Comparison of ENCODE assay signal across 13 mouse cellular contexts in genomic region chr11:103174411-103174832, GRCm38 (mm10). TPM values are rescaled to one million over a fixed set of nuclear protein-coding genes. Genes with fewer than 3 reads are reported as not detected.
DNase-seq lines count a peak whose midpoint lies in the region; ATAC-seq and TF ChIP-seq lines count a peak whose summit lies in the region.
"Had no signal": no experiment of that assay in that cellular context is flagged by ENCODE, and none has a peak within 500 bp of the region (broad histone marks: within the 10 kb centered on the region; RNA-seq: fewer than 3 reads in every experiment).

No protein-coding gene starts in this region.

- no peak for TF ChIP-seq RAD21 in CH12.LX (IDR thresholded peaks at IDR 0.05; ENCODE audit: low read depth, low read length)

- no peak for TF ChIP-seq EP300 in CH12.LX (IDR thresholded peaks at IDR 0.05; ENCODE audit: low read length)

- peak overlapping the region; percentile 58 for H3K9ac ChIP-seq in CH12.LX (ENCODE audit: insufficient read depth, low read depth)
- H3K9ac ChIP-seq in liver, embryonic 15.5 days: no peak overlapping the region
- H3K9ac ChIP-seq in midbrain, postnatal 0 days (replicated peaks; ENCODE audit: low read length, poor library complexity, severe bottlenecking): no peak overlapping the region
- no peak overlapping the region for H3K9ac ChIP-seq in forebrain, postnatal 0 days
- H3K9ac ChIP-seq: hindbrain, embryonic 14.5 days; neural tube, embryonic 12.5 days had no signal

- H3K27me3 ChIP-seq in CH12.LX (replicated peaks): no peaks in the 10 kb centered on the region
- peaks cover 40% of the 10 kb centered on the region for H3K27me3 ChIP-seq in liver, embryonic 15.5 days
- H3K27me3 ChIP-seq in midbrain, postnatal 0 days (ENCODE audit: insufficient read depth, low read length): no peaks in the 10 kb centered on the region
- H3K27me3 ChIP-seq in forebrain, postnatal 0 days (ENCODE audit: insufficient read depth, low read length): no peaks in the 10 kb centered on the region

- peaks cover 38 to 89% of the 10 kb centered on the region in 2 experiments for H3K4me1 ChIP-seq in CH12.LX (ENCODE audit: control insufficient read depth in 1 of 2, insufficient read depth in 2 of 2)
- peaks cover 45% of the 10 kb centered on the region for H3K4me1 ChIP-seq in liver, embryonic 15.5 days (replicated peaks)
- H3K4me1 ChIP-seq in midbrain, postnatal 0 days (ENCODE audit: insufficient read depth, low read length): peaks cover 25% of the 10 kb centered on the region
- 0 out of 2 replicates have a peak, but pooled peaks cover 5% of the 10 kb centered on the region for H3K4me1 ChIP-seq in forebrain, postnatal 0 days (ENCODE audit: insufficient read depth)

- 13% methylated on average over 5 of the region's 5 CpGs for WGBS in liver, embryonic 15.5 days (ENCODE audit: insufficient replicate concordance)
- 74% methylated on average over 5 of the region's 5 CpGs for whole genome bisulfite sequencing in midbrain, postnatal 0 days
- 82% methylated on average over 5 of the region's 5 CpGs for WGBS in forebrain, postnatal 0 days

- H3K9me3 ChIP-seq in CH12.LX (replicated peaks; ENCODE audit: low read length): no peaks in the 10 kb centered on the region
- no peaks in the 10 kb centered on the region for H3K9me3 ChIP-seq in liver, embryonic 15.5 days (replicated peaks)
- no peaks in the 10 kb centered on the region for H3K9me3 ChIP-seq in midbrain, postnatal 0 days (ENCODE audit: low read length)
- H3K9me3 ChIP-seq in forebrain, postnatal 0 days (ENCODE audit: low read length): no peaks in the 10 kb centered on the region
- H3K9me3 ChIP-seq: neural tube, embryonic 12.5 days had no signal

- ATAC-seq in liver, embryonic 15.5 days (ENCODE audit: insufficient read depth): no peak
- ATAC-seq in midbrain, postnatal 0 days (ENCODE audit: low FRiP score): no peak
- no peak for ATAC-seq in forebrain, postnatal 0 days

- no peak for TF ChIP-seq POLR2A in CH12.LX (IDR thresholded peaks at IDR 0.05; ENCODE audit: low read depth, low read length)

- peaks cover 64% of the 10 kb centered on the region for H3K79me2 ChIP-seq in CH12.LX (replicated peaks; ENCODE audit: control insufficient read depth, extremely low read depth, insufficient read depth, poor library complexity, severe bottlenecking)

- peak overlapping the region; percentile 21 to 69 (median 23) for H3K4me3 ChIP-seq in CH12.LX (replicated peaks in 1 of 3; ENCODE audit: low read depth in 2 of 3, low read length in 2 of 3, poor library complexity in 1 of 3)
- no peak overlapping the region for H3K4me3 ChIP-seq in liver, embryonic 15.5 days (replicated peaks)
- H3K4me3 ChIP-seq in midbrain, postnatal 0 days (ENCODE audit: low read depth, low read length): no peak overlapping the region
- no peak overlapping the region for H3K4me3 ChIP-seq in forebrain, postnatal 0 days (ENCODE audit: low read depth, low read length)
- H3K4me3 ChIP-seq: neural tube, embryonic 12.5 days had no signal

- peak overlapping the region; percentile 99 for H3K27ac ChIP-seq in CH12.LX (ENCODE audit: insufficient read depth, low read depth)
- peak overlapping the region; percentile 64 for H3K27ac ChIP-seq in liver, embryonic 15.5 days (replicated peaks)
- H3K27ac ChIP-seq in midbrain, postnatal 0 days (ENCODE audit: low read depth, low read length): no peak overlapping the region
- H3K27ac ChIP-seq in forebrain, postnatal 0 days (ENCODE audit: low read depth, low read length): no peak overlapping the region
- H3K27ac ChIP-seq: hindbrain, embryonic 14.5 days; neural tube, embryonic 12.5 days had no signal

- dilution Hi-C loops in CH12.LX (cut with MboI; ENCODE audit: extremely low pct_ligation_motif_present, extremely low pct_unique_long_range_greater_than_20kb, low sequenced_read_pairs): no loop called here

- peak; percentile 83 for DNase-seq in kidney, adult 9 months
- DNase-seq in kidney, postnatal 4 days: no peak
- peak; percentile 33 for DNase-seq in CH12.LX (ENCODE audit: extremely low read depth)
- peak; percentile 25 for DNase-seq in adipocyte (ENCODE audit: low spot score)
- no peak for DNase-seq in midbrain, postnatal 0 days (ENCODE audit: low spot score)
- no peak for DNase-seq in forebrain, postnatal 0 days
- DNase-seq: cerebellum, adult 8-10 months had no signal

- peak overlapping the region; percentile 93 for H3K4me2 ChIP-seq in CH12.LX (ENCODE audit: insufficient read depth, low read depth, poor library complexity, severe bottlenecking)
- peak overlapping the region; percentile 69 for H3K4me2 ChIP-seq in liver, embryonic 15.5 days
- no peak overlapping the region for H3K4me2 ChIP-seq in midbrain, postnatal 0 days (ENCODE audit: low read depth, low read length, poor library complexity, severe bottlenecking)
- H3K4me2 ChIP-seq in forebrain, postnatal 0 days (ENCODE audit: low read depth): no peak overlapping the region
- H3K4me2 ChIP-seq: hindbrain, embryonic 14.5 days; neural tube, embryonic 12.5 days had no signal

- in situ Hi-C loops in CH12.LX (cut with MboI; ENCODE audit: low pct_ligation_motif_present, low pct_unique_long_range_greater_than_20kb, low sequenced_read_pairs): loop anchor here (5.0 to 25.0 kb wide), 3 partner anchors 98 to 388 kb away; no protein-coding TSS in a partner anchor

- no peak for TF ChIP-seq CTCF in CH12.LX (conservative IDR thresholded peaks at IDR 0.05 in 1 of 2, IDR thresholded peaks at IDR 0.05 in 1 of 2; ENCODE audit: low read depth in 2 of 2, low read length in 2 of 2)
- TF ChIP-seq CTCF in midbrain, postnatal 0 days (IDR thresholded peaks at IDR 0.05): no peak
- TF ChIP-seq CTCF in forebrain, postnatal 0 days (IDR thresholded peaks at IDR 0.05; ENCODE audit: low read depth): no peak

- peaks cover 3 to 9% of the 10 kb centered on the region in 2 experiments for H3K36me3 ChIP-seq in CH12.LX (replicated peaks in 1 of 2; ENCODE audit: control insufficient read depth in 1 of 2, insufficient read depth in 1 of 2, low read length in 1 of 2)
- no peaks in the 10 kb centered on the region for H3K36me3 ChIP-seq in liver, embryonic 15.5 days (replicated peaks)
- H3K36me3 ChIP-seq in midbrain, postnatal 0 days (ENCODE audit: insufficient read depth, low read length): no peaks in the 10 kb centered on the region
- H3K36me3 ChIP-seq in forebrain, postnatal 0 days (ENCODE audit: insufficient read depth): no peaks in the 10 kb centered on the region
- H3K36me3 ChIP-seq: neural tube, embryonic 12.5 days had no signal

TF ChIP-seq in CH12.LX, 34 proteins besides CTCF, POLR2A, EP300 and RAD21 (continues in another document):
- TF ChIP-seq MAX (IDR thresholded peaks at IDR 0.05; ENCODE audit: low read length) (peak; percentile 55), ZNF384 (IDR thresholded peaks at IDR 0.05; ENCODE audit: low read depth, low read length) (peak; percentile 76), JUND (conservative IDR thresholded peaks at IDR 0.05; ENCODE audit: low read depth, low read length) (no peak)

RNA-seq across cellular contexts. Expression of gene Fmnl1, which starts 3.5 kb away (rescaled TPM):
- 35.0 and 36.5 TPM in 2 replicates for total RNA-seq in CH12.LX (2012; rRNA removed)
- total RNA-seq in CH12.LX (2014; rRNA removed): 5.6 and 6.9 TPM in 2 replicates
- polyA plus RNA-seq in CH12.LX (2012; ENCODE audit: insufficient read length, low read depth): 104 and 118 TPM in 2 replicates
- 5.7 and 6.2 TPM in 2 replicates for polyA plus RNA-seq in liver, embryonic 15.5 days (2015; fragmentation: Nextera tagmentation; extraction: Ambion mirVana)
- 12.0 and 14.3 TPM in 2 replicates for total RNA-seq in midbrain, postnatal 0 days (2014; rRNA removed)
- 7.3 and 9.5 TPM in 2 replicates for polyA plus RNA-seq in midbrain, postnatal 0 days (2015; fragmentation: Nextera tagmentation; extraction: Ambion mirVana)
- 6.5 and 9.4 TPM in 2 replicates for total RNA-seq in forebrain, postnatal 0 days (2014; rRNA removed)
- polyA plus RNA-seq in forebrain, postnatal 0 days (2015; fragmentation: Nextera tagmentation; extraction: Ambion mirVana): 4.8 and 7.1 TPM in 2 replicates

RNA-seq across cellular contexts. Expression of gene 1700023F06Rik, which starts 33.9 kb away (rescaled TPM):
- total RNA-seq in CH12.LX (2012; rRNA removed) (not detected in 2 replicates), CH12.LX (2014; rRNA removed) (not detected in 2 replicates)
- not detected in 2 replicates for polyA plus RNA-seq in CH12.LX (2012; ENCODE audit: insufficient read length, low read depth)
- polyA plus RNA-seq in liver, embryonic 15.5 days (2015; fragmentation: Nextera tagmentation; extraction: Ambion mirVana): 0.08 TPM in 1 of 2 replicates, not detected in the other
- total RNA-seq in midbrain, postnatal 0 days (2014; rRNA removed): 0.61 TPM in 1 of 2 replicates, not detected in the other
- polyA plus RNA-seq in midbrain, postnatal 0 days (2015; fragmentation: Nextera tagmentation; extraction: Ambion mirVana): 4.3 and 4.9 TPM in 2 replicates
- 0.71 TPM in 1 of 2 replicates, not detected in the other for total RNA-seq in forebrain, postnatal 0 days (2014; rRNA removed)
- 3.0 and 3.1 TPM in 2 replicates for polyA plus RNA-seq in forebrain, postnatal 0 days (2015; fragmentation: Nextera tagmentation; extraction: Ambion mirVana)
- total RNA-seq: gastrocnemius, adult 8-10 months had no signal

RNA-seq across cellular contexts. Expression of gene Hexim2, which starts 42.2 kb away (rescaled TPM):
- total RNA-seq in CH12.LX (2012; rRNA removed) (31.4 and 33.3 TPM in 2 replicates), CH12.LX (2014; rRNA removed) (28.8 and 33.0 TPM in 2 replicates)
- 27.0 and 31.6 TPM in 2 replicates for polyA plus RNA-seq in CH12.LX (2012; ENCODE audit: insufficient read length, low read depth)
- 4.2 and 4.7 TPM in 2 replicates for polyA plus RNA-seq in liver, embryonic 15.5 days (2015; fragmentation: Nextera tagmentation; extraction: Ambion mirVana)
- 46.3 and 57.8 TPM in 2 replicates for total RNA-seq in midbrain, postnatal 0 days (2014; rRNA removed)
- polyA plus RNA-seq in midbrain, postnatal 0 days (2015; fragmentation: Nextera tagmentation; extraction: Ambion mirVana): 38.0 and 40.5 TPM in 2 replicates
- total RNA-seq in forebrain, postnatal 0 days (2014; rRNA removed): 30.8 and 47.0 TPM in 2 replicates
- polyA plus RNA-seq in forebrain, postnatal 0 days (2015; fragmentation: Nextera tagmentation; extraction: Ambion mirVana): 16.5 and 27.9 TPM in 2 replicates

RNA-seq across cellular contexts. Expression of gene Spata32, which starts 43.8 kb away (rescaled TPM):
- not detected in 2 replicates for total RNA-seq in CH12.LX (2012; rRNA removed)
- not detected in 2 replicates for total RNA-seq in CH12.LX (2014; rRNA removed)
- polyA plus RNA-seq in CH12.LX (2012; ENCODE audit: insufficient read length, low read depth): not detected in 2 replicates
- not detected in 2 replicates for polyA plus RNA-seq in liver, embryonic 15.5 days (2015; fragmentation: Nextera tagmentation; extraction: Ambion mirVana)
- 1.4 and 1.9 TPM in 2 replicates for total RNA-seq in midbrain, postnatal 0 days (2014; rRNA removed)
- polyA plus RNA-seq in midbrain, postnatal 0 days (2015; fragmentation: Nextera tagmentation; extraction: Ambion mirVana): 1.2 and 1.5 TPM in 2 replicates
- total RNA-seq in forebrain, postnatal 0 days (2014; rRNA removed): 0.57 and 0.62 TPM in 2 replicates
- 0.43 and 0.64 TPM in 2 replicates for polyA plus RNA-seq in forebrain, postnatal 0 days (2015; fragmentation: Nextera tagmentation; extraction: Ambion mirVana)
- total RNA-seq: gastrocnemius, adult 8-10 months had no signal
- polyA plus RNA-seq: embryonic facial prominence, embryonic 14.5 days; urinary bladder, adult 2 months had no signal

RNA-seq across cellular contexts. Expression of gene Hexim1, which starts 58.4 kb away (rescaled TPM):
- total RNA-seq in CH12.LX (2012; rRNA removed) (25.9 and 38.9 TPM in 2 replicates), CH12.LX (2014; rRNA removed) (16.4 and 20.2 TPM in 2 replicates)
- 50.4 and 51.8 TPM in 2 replicates for polyA plus RNA-seq in CH12.LX (2012; ENCODE audit: insufficient read length, low read depth)
- polyA plus RNA-seq in liver, embryonic 15.5 days (2015; fragmentation: Nextera tagmentation; extraction: Ambion mirVana): 1.8 and 1.9 TPM in 2 replicates
- total RNA-seq in midbrain, postnatal 0 days (2014; rRNA removed): 15.5 and 19.1 TPM in 2 replicates
- 3.2 and 4.5 TPM in 2 replicates for polyA plus RNA-seq in midbrain, postnatal 0 days (2015; fragmentation: Nextera tagmentation; extraction: Ambion mirVana)
- total RNA-seq in forebrain, postnatal 0 days (2014; rRNA removed): 19.0 and 20.5 TPM in 2 replicates
- polyA plus RNA-seq in forebrain, postnatal 0 days (2015; fragmentation: Nextera tagmentation; extraction: Ambion mirVana): 3.7 and 3.9 TPM in 2 replicates

Comparison
In these comparisons a context has a peak if more than half of its experiments do, and no peak if none do; other contexts are left out.
1. DNase-seq: peak in kidney, adult 9 months (single experiment), CH12.LX (single experiment) and adipocyte (single experiment); none in kidney, postnatal 4 days (0 of 2), midbrain, postnatal 0 days (single experiment) and forebrain, postnatal 0 days (single experiment).
2. H3K27ac ChIP-seq: peak in CH12.LX (single experiment) and liver, embryonic 15.5 days (single experiment); none in midbrain, postnatal 0 days (single experiment) and forebrain, postnatal 0 days (single experiment).
3. H3K4me2 ChIP-seq: peak in CH12.LX (single experiment) and liver, embryonic 15.5 days (single experiment); none in midbrain, postnatal 0 days (single experiment) and forebrain, postnatal 0 days (single experiment).
4. H3K4me3 ChIP-seq: peak in CH12.LX (3 of 3); none in liver, embryonic 15.5 days (single experiment), midbrain, postnatal 0 days (single experiment) and forebrain, postnatal 0 days (single experiment).
5. RNA of gene Fmnl1, which starts 3.5 kb away (polyA plus RNA-seq): 104 to 118 TPM in CH12.LX; 7.3 to 9.5 TPM in midbrain, postnatal 0 days, 4.8 to 7.1 TPM in forebrain, postnatal 0 days and 5.7 to 6.2 TPM in liver, embryonic 15.5 days; every median in the first group is over 10 times any median in the second.